Mouse (Mus musculus) small intestine, adult 2 months (tissue): ENCODE results near the gene Asic2.

ENCODE experiments used
- CTCF ChIP-seq: fragments of 200-500 bp; IDR thresholded peaks from 2 replicates; pipeline ENCODE4 v1.5.1; 2012; ENCODE audit warnings: low read depth, mild to moderate bottlenecking, control low read depth, inconsistent platforms, low read length, moderate library complexity, mixed read lengths; ENCODE audit not compliant: insufficient replicate concordance, insufficient read length; ENCODE audit errors: extremely low read depth
- POLR2A ChIP-seq: fragments of 200-500 bp; IDR thresholded peaks from 2 replicates; pipeline ENCODE4 v1.6.1; 2012; ENCODE audit warnings: low read depth, mild to moderate bottlenecking, control low read depth, inconsistent platforms, low read length, moderate library complexity

DNA sequence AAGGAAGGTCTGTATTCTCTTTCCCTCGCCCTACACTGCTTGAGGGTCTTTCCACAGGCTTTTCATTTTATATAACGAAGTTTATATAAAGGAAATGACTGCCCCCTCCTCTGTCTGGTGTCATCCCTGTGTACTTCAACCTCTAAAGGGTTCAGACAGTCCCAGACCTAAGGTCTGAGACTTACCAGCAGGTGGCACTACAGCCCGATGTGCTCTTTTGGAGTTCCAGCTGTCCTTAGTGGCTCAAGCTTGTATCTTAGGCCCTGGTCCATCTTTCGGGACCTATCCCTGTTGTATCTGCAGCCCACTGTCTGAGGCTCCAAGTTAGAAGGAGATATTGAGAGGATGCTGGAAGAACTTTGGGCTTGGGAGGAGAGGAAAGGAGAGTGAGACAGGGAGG is 1061.8 kb downstream of the Asic2 start:
- peak; percentile 66; the same call in 1 of the 2 replicates for TF ChIP-seq CTCF
- TF ChIP-seq POLR2A, result no peak
